Mouse (Mus musculus): ENCODE data around the gene Snrpa1. TPM values are rescaled to one million over a fixed set of nuclear protein-coding genes. Genes with fewer than 3 reads are reported as not detected.

The Snrpa1 gene
- polyA plus RNA-seq, 1 experiment from 2014 or later: 178 TPM

GRCm38 (mm10) chr7:66115821-66116343 lies 57.1 kb downstream of the Snrpa1 start:
- Histone ChIP-seq H3K27ac (ENCODE audit: low read depth) (no peak overlapping the region), H3K36me3 (ENCODE audit: control insufficient read depth, insufficient read depth, low read length) (0 out of 2 replicates have a peak, but pooled peaks cover 4% of the 10 kb centered on the region), H3K4me2 (ENCODE audit: low read length) (no peak overlapping the region), H3K9me3 (ENCODE audit: control insufficient read depth, low read length) (no peaks in the 10 kb centered on the region), H3K4me1 (replicated peaks; ENCODE audit: control insufficient read depth, insufficient read depth, low read length) (peaks cover 30% of the 10 kb centered on the region), H3K4me3 (ENCODE audit: low read depth, low read length) (no peak overlapping the region), H3K27me3 (replicated peaks; ENCODE audit: control insufficient read depth, insufficient read depth, low read length) (no peaks in the 10 kb centered on the region), H3K9ac (ENCODE audit: low read length) (no peak overlapping the region)
- DNase-seq (ENCODE audit: low spot score) (no peak), ATAC-seq (replicated peaks; ENCODE audit: low FRiP score, low TSS enrichment, low read depth) (no peak)
- WGBS: 74% methylated on average over 11 of the region's 11 CpGs

GRCm38 (mm10) chr7:66116906-66117482 lies 58.2 kb downstream of the Snrpa1 start:
- ATAC-seq (replicated peaks; ENCODE audit: low FRiP score, low TSS enrichment, low read depth) (no peak), DNase-seq (ENCODE audit: low spot score) (no peak)
- no peaks in the 10 kb centered on the region for H3K9me3 ChIP-seq (ENCODE audit: control insufficient read depth, low read length)
- WGBS: 68% methylated on average over 8 of the region's 8 CpGs
- H3K4me2 ChIP-seq (ENCODE audit: low read length): no peak overlapping the region
- 0 out of 2 replicates have a peak, but pooled peaks cover 4% of the 10 kb centered on the region for H3K36me3 ChIP-seq (ENCODE audit: control insufficient read depth, insufficient read depth, low read length)
- H3K27me3 ChIP-seq (replicated peaks; ENCODE audit: control insufficient read depth, insufficient read depth, low read length): no peaks in the 10 kb centered on the region
- H3K4me3 ChIP-seq (ENCODE audit: low read depth, low read length): no peak overlapping the region
- H3K9ac ChIP-seq (ENCODE audit: low read length): no peak overlapping the region
- H3K4me1 ChIP-seq (replicated peaks; ENCODE audit: control insufficient read depth, insufficient read depth, low read length): peaks cover 27% of the 10 kb centered on the region; the same call in 1 of the 2 replicates
- no peak overlapping the region for H3K27ac ChIP-seq (ENCODE audit: low read depth)

- H3K27me3 ChIP-seq (replicated peaks; ENCODE audit: control insufficient read depth, insufficient read depth, low read length): no peaks in the 10 kb centered on the region
- H3K4me2 ChIP-seq (ENCODE audit: low read length): no peak overlapping the region
- H3K9me3 ChIP-seq (ENCODE audit: control insufficient read depth, low read length): no peaks in the 10 kb centered on the region
- H3K36me3 ChIP-seq (ENCODE audit: control insufficient read depth, insufficient read depth, low read length): 0 out of 2 replicates have a peak, but pooled peaks cover 4% of the 10 kb centered on the region
- no peak overlapping the region for H3K9ac ChIP-seq (ENCODE audit: low read length)
- DNase-seq (ENCODE audit: low spot score): no peak
- H3K4me1 ChIP-seq (replicated peaks; ENCODE audit: control insufficient read depth, insufficient read depth, low read length): peaks cover 27% of the 10 kb centered on the region; the same call in 1 of the 2 replicates
- WGBS: 83% methylated on average over 3 of the region's 3 CpGs
- ATAC-seq (replicated peaks; ENCODE audit: low FRiP score, low TSS enrichment, low read depth): no peak
- no peak overlapping the region for H3K4me3 ChIP-seq (ENCODE audit: low read depth, low read length)
- no peak overlapping the region for H3K27ac ChIP-seq (ENCODE audit: low read depth)
Observed at GRCm38 (mm10) chr7:66118046-66118445, 59.2 kb downstream of the Snrpa1 start.

GRCm38 (mm10) chr7:66118796-66119195 lies 60.0 kb downstream of the Snrpa1 start:
- WGBS: 85% methylated on average over 7 of the region's 7 CpGs
- ATAC-seq (replicated peaks; ENCODE audit: low FRiP score, low TSS enrichment, low read depth): no peak

GRCm38 (mm10) chr7:66120139-66120538 lies 61.3 kb downstream of the Snrpa1 start:
- peaks cover 31% of the 10 kb centered on the region for H3K4me1 ChIP-seq (replicated peaks; ENCODE audit: control insufficient read depth, insufficient read depth, low read length)
- no peaks in the 10 kb centered on the region for H3K9me3 ChIP-seq (ENCODE audit: control insufficient read depth, low read length)
- no peak overlapping the region for H3K4me2 ChIP-seq (ENCODE audit: low read length)
- peaks cover 6% of the 10 kb centered on the region for H3K36me3 ChIP-seq (ENCODE audit: control insufficient read depth, insufficient read depth, low read length)
- no peak for ATAC-seq (replicated peaks; ENCODE audit: low FRiP score, low TSS enrichment, low read depth)
- H3K27me3 ChIP-seq (replicated peaks; ENCODE audit: control insufficient read depth, insufficient read depth, low read length): no peaks in the 10 kb centered on the region
- 65% methylated on average over 1 of the region's 1 CpGs for WGBS
- DNase-seq (ENCODE audit: low spot score): no peak
- H3K27ac ChIP-seq (ENCODE audit: low read depth): no peak overlapping the region
- no peak overlapping the region for H3K4me3 ChIP-seq (ENCODE audit: low read depth, low read length)
- no peak overlapping the region for H3K9ac ChIP-seq (ENCODE audit: low read length)

More at GRCm38 (mm10) chr7:66118796-66119195, 60.0 kb downstream of the Snrpa1 start:
- no peak overlapping the region for H3K27ac ChIP-seq (ENCODE audit: low read depth)
- H3K4me2 ChIP-seq (ENCODE audit: low read length): no peak overlapping the region
- no peak overlapping the region for H3K4me3 ChIP-seq (ENCODE audit: low read depth, low read length)
- H3K9ac ChIP-seq (ENCODE audit: low read length): no peak overlapping the region
- 0 out of 2 replicates have a peak, but pooled peaks cover 4% of the 10 kb centered on the region for H3K36me3 ChIP-seq (ENCODE audit: control insufficient read depth, insufficient read depth, low read length)
- no peaks in the 10 kb centered on the region for H3K27me3 ChIP-seq (replicated peaks; ENCODE audit: control insufficient read depth, insufficient read depth, low read length)
- H3K4me1 ChIP-seq (replicated peaks; ENCODE audit: control insufficient read depth, insufficient read depth, low read length): peaks cover 27% of the 10 kb centered on the region; the same call in 1 of the 2 replicates
- no peak for DNase-seq (ENCODE audit: low spot score)
- no peaks in the 10 kb centered on the region for H3K9me3 ChIP-seq (ENCODE audit: control insufficient read depth, low read length)

GRCm38 (mm10) chr7:66120702-66121396 lies 62.0 kb downstream of the Snrpa1 start:
- WGBS: 61% methylated on average over 7 of the region's 7 CpGs
- no peak overlapping the region for H3K9ac ChIP-seq (ENCODE audit: low read length)
- no peaks in the 10 kb centered on the region for H3K9me3 ChIP-seq (ENCODE audit: control insufficient read depth, low read length)
- no peak overlapping the region for H3K4me3 ChIP-seq (ENCODE audit: low read depth, low read length)
- peaks cover 25% of the 10 kb centered on the region for H3K4me1 ChIP-seq (replicated peaks; ENCODE audit: control insufficient read depth, insufficient read depth, low read length)
- DNase-seq (ENCODE audit: low spot score) (no peak), ATAC-seq (replicated peaks; ENCODE audit: low FRiP score, low TSS enrichment, low read depth) (no peak)
- peaks cover 13% of the 10 kb centered on the region for H3K36me3 ChIP-seq (ENCODE audit: control insufficient read depth, insufficient read depth, low read length)
- no peaks in the 10 kb centered on the region for H3K27me3 ChIP-seq (replicated peaks; ENCODE audit: control insufficient read depth, insufficient read depth, low read length)
- no peak overlapping the region for H3K27ac ChIP-seq (ENCODE audit: low read depth)
- no peak overlapping the region for H3K4me2 ChIP-seq (ENCODE audit: low read length)

Other genes starting within 250 kb of the Snrpa1 start
- gene Pcsk6, start 197.3 kb upstream of the Snrpa1 start, polyA plus RNA-seq (2014; fragmentation: Nextera tagmentation; extraction: Ambion mirVana): 3.4 and 3.5 TPM in 2 replicates
- not detected in 2 replicates for gene Gm45213, start 15.4 kb upstream of the Snrpa1 start, polyA plus RNA-seq (2014; fragmentation: Nextera tagmentation; extraction: Ambion mirVana)
- gene Selenos, start 20.6 kb downstream of the Snrpa1 start, polyA plus RNA-seq (2014; fragmentation: Nextera tagmentation; extraction: Ambion mirVana): 87.9 and 97.5 TPM in 2 replicates
- 18.9 and 21.4 TPM in 2 replicates for gene Chsy1, start 50.5 kb downstream of the Snrpa1 start, polyA plus RNA-seq (2014; fragmentation: Nextera tagmentation; extraction: Ambion mirVana)

Measured in intestine, embryonic 14.5 days (tissue).